Mouse (Mus musculus): ENCODE measurements around the gene Fbxl7. TPM values are rescaled to one million over a fixed set of nuclear protein-coding genes. Genes with fewer than 3 reads are reported as not detected.

The Fbxl7 gene
- polyA plus RNA-seq, 1 experiment from 2014 or later, result 9.3 TPM

- H3K9ac ChIP-seq (ENCODE audit: low read depth, low read length), result no peak overlapping the region
Measured at GRCm38 (mm10) chr15:26838386-26838785, 57.0 kb downstream of the Fbxl7 start.

GRCm38 (mm10) chr15:26837200-26837599 is 58.2 kb downstream of the Fbxl7 start:
- WGBS, result 68% methylated on average over 3 of the region's 3 CpGs
- no peak overlapping the region for H3K4me2 ChIP-seq
- DNase-seq (ENCODE audit: low spot score) (no peak), ATAC-seq (replicated peaks; ENCODE audit: low FRiP score) (no peak)
- no peak overlapping the region for H3K9ac ChIP-seq (ENCODE audit: low read depth, low read length)
- no peaks in the 10 kb centered on the region for H3K9me3 ChIP-seq (ENCODE audit: control insufficient read depth, low read length)
- no peaks in the 10 kb centered on the region for H3K4me1 ChIP-seq (replicated peaks; ENCODE audit: control insufficient read depth, insufficient read depth, low read length)
- no peaks in the 10 kb centered on the region for H3K36me3 ChIP-seq (ENCODE audit: control insufficient read depth, insufficient read depth, low read length)
- no peaks in the 10 kb centered on the region for H3K27me3 ChIP-seq (replicated peaks; ENCODE audit: control insufficient read depth, insufficient read depth, low read length)
- no peak overlapping the region for H3K4me3 ChIP-seq (ENCODE audit: low read depth, low read length)
- H3K27ac ChIP-seq (ENCODE audit: low read depth, low read length), result no peak overlapping the region

More at GRCm38 (mm10) chr15:26838386-26838785, 57.0 kb downstream of the Fbxl7 start:
- Histone ChIP-seq H3K4me1 (replicated peaks; ENCODE audit: control insufficient read depth, insufficient read depth, low read length) (no peaks in the 10 kb centered on the region), H3K27me3 (replicated peaks; ENCODE audit: control insufficient read depth, insufficient read depth, low read length) (no peaks in the 10 kb centered on the region), H3K4me3 (ENCODE audit: low read depth, low read length) (no peak overlapping the region), H3K36me3 (ENCODE audit: control insufficient read depth, insufficient read depth, low read length) (no peaks in the 10 kb centered on the region), H3K4me2 (no peak overlapping the region), H3K9me3 (ENCODE audit: control insufficient read depth, low read length) (no peaks in the 10 kb centered on the region), H3K27ac (ENCODE audit: low read depth, low read length) (no peak overlapping the region)
- 88% methylated on average over 1 of the region's 1 CpGs for WGBS
- no peak for DNase-seq (ENCODE audit: low spot score)
- no peak for ATAC-seq (replicated peaks; ENCODE audit: low FRiP score)

GRCm38 (mm10) chr15:26834415-26834814 is 61.0 kb downstream of the Fbxl7 start:
- H3K9ac ChIP-seq (ENCODE audit: low read depth, low read length), result no peak overlapping the region
- 87% methylated on average over 5 of the region's 5 CpGs for WGBS
- DNase-seq (ENCODE audit: low spot score) (no peak), ATAC-seq (replicated peaks; ENCODE audit: low FRiP score) (no peak)
- H3K27me3 ChIP-seq (replicated peaks; ENCODE audit: control insufficient read depth, insufficient read depth, low read length), result no peaks in the 10 kb centered on the region
- H3K4me3 ChIP-seq (ENCODE audit: low read depth, low read length), result no peak overlapping the region
- no peak overlapping the region for H3K27ac ChIP-seq (ENCODE audit: low read depth, low read length)
- no peaks in the 10 kb centered on the region for H3K36me3 ChIP-seq (ENCODE audit: control insufficient read depth, insufficient read depth, low read length)
- H3K4me1 ChIP-seq (replicated peaks; ENCODE audit: control insufficient read depth, insufficient read depth, low read length), result no peaks in the 10 kb centered on the region
- H3K4me2 ChIP-seq, result no peak overlapping the region
- no peaks in the 10 kb centered on the region for H3K9me3 ChIP-seq (ENCODE audit: control insufficient read depth, low read length)

DNA sequence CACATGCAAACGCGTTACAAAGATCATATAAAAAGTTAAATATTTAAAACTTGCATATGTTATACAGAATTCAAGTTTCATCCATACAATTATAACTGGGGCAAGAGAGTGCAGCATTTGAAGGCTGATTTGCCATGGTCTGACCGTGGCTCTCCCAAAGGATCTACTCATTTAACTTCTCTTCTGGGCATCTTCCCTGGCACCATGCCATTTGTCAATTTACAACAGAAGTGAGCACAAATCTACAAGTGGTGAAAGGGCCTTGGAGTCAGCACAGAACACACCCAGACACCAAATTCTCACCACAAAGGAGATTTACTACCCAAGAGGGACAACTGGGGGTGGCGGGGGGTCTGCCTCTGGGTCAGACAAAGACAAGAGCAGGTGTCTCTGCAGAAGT is 64.2 kb downstream of the Fbxl7 start:
- no peak for DNase-seq (ENCODE audit: low spot score)
- Histone ChIP-seq H3K9ac (ENCODE audit: low read depth, low read length) (no peak overlapping the region), H3K36me3 (ENCODE audit: control insufficient read depth, insufficient read depth, low read length) (no peaks in the 10 kb centered on the region), H3K4me3 (ENCODE audit: low read depth, low read length) (no peak overlapping the region), H3K4me2 (no peak overlapping the region), H3K27ac (ENCODE audit: low read depth, low read length) (no peak overlapping the region), H3K27me3 (replicated peaks; ENCODE audit: control insufficient read depth, insufficient read depth, low read length) (no peaks in the 10 kb centered on the region), H3K9me3 (ENCODE audit: control insufficient read depth, low read length) (no peaks in the 10 kb centered on the region), H3K4me1 (replicated peaks; ENCODE audit: control insufficient read depth, insufficient read depth, low read length) (no peaks in the 10 kb centered on the region)
- no peak for ATAC-seq (replicated peaks; ENCODE audit: low FRiP score)
- 83% methylated on average over 4 of the region's 4 CpGs for WGBS

DNA sequence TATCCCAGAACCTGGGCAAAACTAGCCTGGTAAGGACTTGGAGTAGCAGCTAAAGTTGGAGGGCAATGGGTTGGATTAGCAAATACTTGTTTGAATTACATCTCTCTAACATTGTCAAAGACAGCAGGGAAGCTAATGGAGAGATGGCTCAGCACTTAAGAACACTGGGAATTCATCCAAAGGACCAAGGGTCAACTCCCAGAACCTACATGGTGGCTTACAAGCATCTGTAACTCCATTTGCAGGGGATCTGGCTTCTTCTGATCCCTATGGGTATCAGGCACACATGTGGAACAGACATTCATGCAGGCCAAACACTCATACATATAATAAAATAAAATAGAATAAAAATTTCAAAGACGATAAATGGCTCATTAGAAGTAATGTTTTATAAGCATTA is 78.4 kb downstream of the Fbxl7 start:
- H3K27me3 ChIP-seq (replicated peaks; ENCODE audit: control insufficient read depth, insufficient read depth, low read length), result no peaks in the 10 kb centered on the region
- no peak for ATAC-seq (replicated peaks; ENCODE audit: low FRiP score)

GRCm38 (mm10) chr15:26812856-26813255 is 82.5 kb downstream of the Fbxl7 start:
- Histone ChIP-seq H3K36me3 (ENCODE audit: control insufficient read depth, insufficient read depth, low read length) (no peaks in the 10 kb centered on the region), H3K9me3 (ENCODE audit: control insufficient read depth, low read length) (no peaks in the 10 kb centered on the region), H3K27ac (ENCODE audit: low read depth, low read length) (no peak overlapping the region), H3K9ac (ENCODE audit: low read depth, low read length) (no peak overlapping the region), H3K4me1 (replicated peaks; ENCODE audit: control insufficient read depth, insufficient read depth, low read length) (no peaks in the 10 kb centered on the region), H3K4me2 (no peak overlapping the region), H3K27me3 (replicated peaks; ENCODE audit: control insufficient read depth, insufficient read depth, low read length) (no peaks in the 10 kb centered on the region), H3K4me3 (ENCODE audit: low read depth, low read length) (no peak overlapping the region)
- WGBS, result 67% methylated on average over 3 of the region's 3 CpGs
- ATAC-seq (replicated peaks; ENCODE audit: low FRiP score) (no peak), DNase-seq (ENCODE audit: low spot score) (no peak)

More for the DNA sequence above, 78.4 kb downstream of the Fbxl7 start:
- H3K9ac ChIP-seq (ENCODE audit: low read depth, low read length), result no peak overlapping the region
- H3K27ac ChIP-seq (ENCODE audit: low read depth, low read length), result no peak overlapping the region
- no peak overlapping the region for H3K4me2 ChIP-seq
- H3K36me3 ChIP-seq (ENCODE audit: control insufficient read depth, insufficient read depth, low read length), result no peaks in the 10 kb centered on the region
- 97% methylated on average over 1 of the region's 1 CpGs for WGBS
- no peak overlapping the region for H3K4me3 ChIP-seq (ENCODE audit: low read depth, low read length)
- no peaks in the 10 kb centered on the region for H3K4me1 ChIP-seq (replicated peaks; ENCODE audit: control insufficient read depth, insufficient read depth, low read length)
- DNase-seq (ENCODE audit: low spot score), result no peak
- no peaks in the 10 kb centered on the region for H3K9me3 ChIP-seq (ENCODE audit: control insufficient read depth, low read length)

DNA sequence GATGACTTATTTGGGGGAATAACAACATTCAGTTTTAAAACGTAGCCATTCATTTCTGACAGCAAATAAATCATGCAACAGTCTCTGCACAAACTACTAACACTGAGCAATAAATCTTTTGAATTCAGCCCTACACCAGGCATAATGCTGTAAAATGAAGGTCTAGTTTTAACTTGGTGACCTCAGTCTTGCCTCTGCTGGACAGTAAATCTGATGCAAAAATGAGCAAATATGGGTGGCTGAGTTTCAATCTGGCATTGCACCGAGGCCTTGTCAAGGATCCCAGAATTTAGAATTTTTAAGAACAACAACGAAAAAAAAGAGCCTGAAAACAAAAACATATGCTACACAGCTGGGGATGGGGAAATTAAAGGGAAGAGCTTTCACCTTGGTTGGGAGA is 85.8 kb downstream of the Fbxl7 start:
- no peak overlapping the region for H3K4me2 ChIP-seq
- 72% methylated on average over 3 of the region's 3 CpGs for WGBS
- no peaks in the 10 kb centered on the region for H3K9me3 ChIP-seq (ENCODE audit: control insufficient read depth, low read length)
- no peak overlapping the region for H3K9ac ChIP-seq (ENCODE audit: low read depth, low read length)
- H3K36me3 ChIP-seq (ENCODE audit: control insufficient read depth, insufficient read depth, low read length), result no peaks in the 10 kb centered on the region
- ATAC-seq (replicated peaks; ENCODE audit: low FRiP score) (no peak), DNase-seq (ENCODE audit: low spot score) (no peak)
- H3K27ac ChIP-seq (ENCODE audit: low read depth, low read length), result no peak overlapping the region
- H3K4me1 ChIP-seq (replicated peaks; ENCODE audit: control insufficient read depth, insufficient read depth, low read length), result no peaks in the 10 kb centered on the region
- H3K4me3 ChIP-seq (ENCODE audit: low read depth, low read length), result no peak overlapping the region
- H3K27me3 ChIP-seq (replicated peaks; ENCODE audit: control insufficient read depth, insufficient read depth, low read length), result no peaks in the 10 kb centered on the region

GRCm38 (mm10) chr15:26804046-26804445 is 91.3 kb downstream of the Fbxl7 start:
- WGBS, result 52% methylated on average over 5 of the region's 5 CpGs
- Histone ChIP-seq H3K27ac (ENCODE audit: low read depth, low read length) (no peak overlapping the region), H3K4me3 (ENCODE audit: low read depth, low read length) (no peak overlapping the region), H3K4me1 (replicated peaks; ENCODE audit: control insufficient read depth, insufficient read depth, low read length) (no peaks in the 10 kb centered on the region), H3K36me3 (ENCODE audit: control insufficient read depth, insufficient read depth, low read length) (no peaks in the 10 kb centered on the region), H3K9ac (ENCODE audit: low read depth, low read length) (no peak overlapping the region), H3K4me2 (no peak overlapping the region), H3K9me3 (ENCODE audit: control insufficient read depth, low read length) (no peaks in the 10 kb centered on the region), H3K27me3 (replicated peaks; ENCODE audit: control insufficient read depth, insufficient read depth, low read length) (no peaks in the 10 kb centered on the region)
- DNase-seq (ENCODE audit: low spot score) (no peak), ATAC-seq (replicated peaks; ENCODE audit: low FRiP score) (no peak)

GRCm38 (mm10) chr15:26799457-26800021 is 95.8 kb downstream of the Fbxl7 start:
- 73% methylated on average over 3 of the region's 3 CpGs for WGBS
- no peak for ATAC-seq (replicated peaks; ENCODE audit: low FRiP score)
- DNase-seq (ENCODE audit: low spot score), result no peak

More at GRCm38 (mm10) chr15:26799457-26800021, 95.8 kb downstream of the Fbxl7 start:
- no peaks in the 10 kb centered on the region for H3K36me3 ChIP-seq (ENCODE audit: control insufficient read depth, insufficient read depth, low read length)
- no peak overlapping the region for H3K4me2 ChIP-seq
- no peak overlapping the region for H3K9ac ChIP-seq (ENCODE audit: low read depth, low read length)
- no peaks in the 10 kb centered on the region for H3K27me3 ChIP-seq (replicated peaks; ENCODE audit: control insufficient read depth, insufficient read depth, low read length)
- no peak overlapping the region for H3K4me3 ChIP-seq (ENCODE audit: low read depth, low read length)
- H3K9me3 ChIP-seq (ENCODE audit: control insufficient read depth, low read length), result no peaks in the 10 kb centered on the region
- no peaks in the 10 kb centered on the region for H3K4me1 ChIP-seq (replicated peaks; ENCODE audit: control insufficient read depth, insufficient read depth, low read length)
- H3K27ac ChIP-seq (ENCODE audit: low read depth, low read length), result no peak overlapping the region

All from liver, embryonic 11.5 days (tissue).